Mouse (Mus musculus) left cerebral cortex, postnatal 14 days (tissue): ENCODE results near the gene Igdcc3. TPM values are rescaled to one million over a fixed set of nuclear protein-coding genes. Genes with fewer than 3 reads are reported as not detected.

Experiments used
- DNase-seq, 2 experiments: peaks; one replicate each; pipeline ENCODE4 v3.0.0; 2021 to 2022; ENCODE audit warnings: low spot score in 2 of 2, mixed read lengths in 1 of 2
- intact Hi-C: fragments of 180-260 bp; cut with DNase I; formaldehyde crosslinking; loops from one replicate; pipeline ENCODE4 v1.15.1; 2025
- total RNA-seq, 2 experiments: library from RNA; stranded (reverse); gene quantifications; 2 replicates each; pipeline ENCODE4 v1.2.3; 2021

Gene Igdcc3
- total RNA-seq, 2 experiments from 2014 or later: 2.8 to 3.8 TPM

DNA sequence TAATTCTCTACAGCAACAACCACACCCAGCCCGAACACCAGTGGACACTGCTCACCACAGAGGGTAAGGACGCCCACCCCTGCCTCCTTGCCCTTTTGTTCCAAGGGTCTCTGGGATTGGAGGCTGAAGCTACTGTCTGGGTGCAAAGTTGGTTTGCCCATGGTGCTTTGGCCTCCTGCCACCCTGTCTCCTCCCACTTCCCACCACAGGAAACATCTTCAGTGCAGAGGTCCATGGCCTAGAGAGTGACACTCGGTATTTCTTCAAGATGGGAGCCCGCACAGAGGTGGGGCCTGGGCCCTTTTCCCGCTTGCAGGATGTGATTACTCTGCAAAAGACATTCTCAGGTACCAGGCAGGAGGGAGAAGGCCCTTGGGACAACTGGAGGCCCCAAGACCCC is 9.3 kb upstream of the Igdcc3 start:
- intact Hi-C loops: loop anchor here (2.0 to 5.0 kb wide), 2 partner anchors 36 to 57 kb away; no protein-coding TSS in a partner anchor
- no peak for DNase-seq

DNA sequence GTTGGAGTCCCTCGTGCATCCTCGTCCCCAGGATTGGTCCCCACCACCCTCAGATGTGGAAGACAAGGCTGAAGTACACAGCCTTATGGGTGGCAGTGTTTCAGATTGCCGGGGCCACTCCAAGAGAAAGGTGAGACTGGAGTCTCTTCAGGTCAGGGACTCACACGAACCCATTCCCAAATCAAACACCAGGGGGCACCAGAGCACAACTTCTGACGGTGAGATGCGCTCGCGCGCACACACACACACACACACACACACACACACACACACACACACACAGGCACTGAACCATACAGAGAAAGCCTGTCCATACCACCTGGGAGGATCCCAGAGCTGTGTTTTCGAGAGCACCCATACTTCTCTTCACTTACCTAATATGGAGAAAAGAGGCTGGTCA is 7.2 kb upstream of the Igdcc3 start:
- peak; percentile 80 to 86 for DNase-seq
- intact Hi-C loops: loop anchor here (2.0 to 5.0 kb wide), 2 partner anchors 34 to 55 kb away; no protein-coding TSS in a partner anchor

DNA sequence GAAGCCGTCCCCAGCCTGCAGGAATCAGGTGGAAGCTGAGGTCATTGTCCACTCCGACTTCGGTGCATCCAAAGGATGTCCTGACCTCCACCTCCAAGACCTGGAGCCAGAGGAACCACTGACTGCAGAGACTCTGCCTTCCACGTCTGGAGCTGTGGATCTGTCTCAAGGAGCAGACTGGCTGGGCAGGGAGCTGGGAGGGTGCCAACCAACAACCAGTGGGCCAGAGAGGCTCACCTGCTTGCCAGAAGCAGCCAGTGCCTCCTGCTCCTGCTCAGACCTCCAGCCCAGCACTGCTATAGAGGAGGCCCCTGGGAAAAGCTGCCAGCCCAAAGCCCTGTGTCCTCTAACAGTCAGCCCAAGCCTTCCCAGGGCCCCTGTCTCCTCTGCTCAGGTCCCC is 5.9 kb upstream of the Igdcc3 start:
- intact Hi-C loops: no loop called here
- DNase-seq: no peak

DNA sequence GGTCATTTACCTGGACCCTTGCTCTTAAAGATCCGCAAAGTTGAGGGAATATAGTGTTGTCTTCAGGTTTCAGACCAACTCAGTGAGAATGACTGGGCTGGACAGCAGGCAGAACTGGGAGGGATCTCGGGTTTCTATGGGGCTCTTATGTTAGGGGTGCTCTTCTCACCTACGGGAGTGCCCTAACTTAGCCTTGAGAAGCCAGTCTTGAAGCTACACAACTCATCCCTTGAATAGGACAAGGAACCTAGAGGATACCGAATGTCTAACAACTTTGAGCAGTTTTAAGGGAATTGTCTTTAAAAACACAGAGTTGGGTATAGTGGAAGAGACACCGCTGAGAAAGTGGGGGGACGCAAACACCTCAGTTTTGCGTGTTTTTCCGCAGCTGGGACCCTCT is 498 bp upstream of the Igdcc3 start:
- no peak for DNase-seq
- intact Hi-C loops: loop anchor here (2.0 to 5.0 kb wide), 3 partner anchors 37 to 142 kb away; no protein-coding TSS in a partner anchor

DNA sequence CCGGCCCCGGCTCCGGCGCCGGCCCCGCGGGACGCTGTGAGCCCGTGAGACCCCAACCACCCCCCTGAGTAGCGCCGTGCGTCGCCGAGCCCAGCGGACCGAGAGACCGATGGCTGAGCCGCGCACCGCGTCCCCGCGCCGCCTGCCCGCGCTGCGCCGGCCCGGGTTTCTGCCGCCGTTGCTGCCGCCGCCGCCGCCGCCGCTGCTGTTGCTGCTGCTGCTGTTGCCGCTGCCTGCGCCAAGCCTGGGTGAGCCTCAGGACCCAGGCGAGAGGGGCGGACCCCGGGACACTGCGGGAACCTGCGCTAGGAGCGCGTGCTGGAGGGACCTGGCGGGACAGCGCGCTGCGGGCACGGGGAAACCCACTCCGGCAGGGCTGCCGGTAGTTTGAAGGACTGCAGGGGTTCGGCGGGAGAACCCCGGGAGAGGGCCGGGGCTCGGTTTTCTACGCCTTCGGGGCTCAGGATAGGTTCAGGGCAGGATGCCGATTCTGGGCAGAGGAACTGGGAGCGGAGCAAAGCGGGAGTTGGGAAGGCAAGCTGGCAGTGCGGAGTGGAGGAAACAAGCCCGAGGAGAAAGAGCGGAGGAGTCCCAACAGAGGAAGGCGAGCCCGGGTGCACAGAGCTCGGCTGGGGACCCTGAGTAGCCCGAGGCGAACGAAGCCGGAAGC is 452 bp downstream of the Igdcc3 start:
- intact Hi-C loops: loop anchor here (2.0 to 5.0 kb wide), 3 partner anchors 36 to 141 kb away; no protein-coding TSS in a partner anchor
- DNase-seq: peak in 1 of 2 experiments; percentile 47

DNA sequence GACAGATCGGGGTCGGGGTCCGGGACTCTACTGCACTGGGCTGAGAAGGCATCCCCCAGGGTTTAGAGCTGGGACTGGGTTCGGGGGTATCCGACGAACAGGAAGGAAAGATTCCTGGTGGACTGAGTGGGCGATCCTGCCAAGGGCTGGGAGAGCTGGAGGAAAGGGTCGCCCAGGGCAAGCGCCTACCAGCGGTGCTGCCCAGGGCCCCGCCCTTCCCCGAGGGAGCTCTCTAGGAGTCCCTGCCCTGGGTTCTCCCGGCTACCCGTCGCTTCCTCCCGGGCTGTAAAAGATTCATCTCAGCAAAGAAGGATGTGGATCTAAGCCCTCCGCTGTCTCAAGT is 958 bp downstream of the Igdcc3 start:
- intact Hi-C loops: loop anchor here (2.0 to 5.0 kb wide), 4 partner anchors 21 to 140 kb away; no protein-coding TSS in a partner anchor
- no peak for DNase-seq

DNA sequence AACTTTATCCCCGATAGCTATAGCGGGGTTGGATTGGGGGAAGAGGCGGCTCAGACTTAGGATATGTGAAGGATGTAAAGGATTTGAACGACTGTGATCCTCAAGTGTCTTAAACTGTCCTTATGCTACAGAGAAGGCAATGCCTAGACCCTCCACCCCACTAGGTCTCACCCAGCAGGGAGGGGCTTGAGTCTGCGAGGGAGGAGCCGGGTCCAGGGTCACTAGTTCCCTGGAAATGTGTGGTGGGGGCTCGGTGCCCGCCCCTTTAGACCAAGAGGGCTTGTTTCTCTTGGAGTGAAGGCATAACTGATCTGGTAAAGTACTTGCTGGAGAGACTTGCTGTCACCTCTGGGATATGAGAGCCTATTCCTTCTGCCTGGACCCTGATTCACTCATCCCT is 1.4 kb downstream of the Igdcc3 start:
- no peak for DNase-seq

DNA sequence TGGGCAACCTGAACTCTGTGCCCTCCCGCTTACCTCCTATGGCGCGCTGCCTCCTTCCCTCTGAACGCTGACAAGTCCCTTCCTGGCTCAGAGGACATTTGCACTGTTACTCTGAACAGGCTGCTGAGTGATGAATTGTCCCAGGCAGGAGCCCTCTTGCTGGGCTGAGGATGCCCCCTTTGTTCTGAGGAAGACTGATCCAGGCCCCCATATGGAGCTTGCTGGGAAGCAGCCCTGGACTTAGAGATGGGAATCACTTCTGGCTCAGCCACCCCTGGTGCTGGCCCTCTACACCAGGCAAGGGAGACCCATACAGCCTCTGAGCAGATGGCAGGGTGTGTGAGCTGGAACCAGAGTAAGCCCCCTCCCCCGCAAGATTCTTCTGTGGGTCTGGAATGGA is 5.0 kb downstream of the Igdcc3 start:
- DNase-seq: no peak
- intact Hi-C loops: no loop called here

More for the DNA sequence above, 1.4 kb downstream of the Igdcc3 start:
- intact Hi-C loops: loop anchor here (2.0 to 5.0 kb wide), 3 partner anchors 20 to 140 kb away; no protein-coding TSS in a partner anchor

DNA sequence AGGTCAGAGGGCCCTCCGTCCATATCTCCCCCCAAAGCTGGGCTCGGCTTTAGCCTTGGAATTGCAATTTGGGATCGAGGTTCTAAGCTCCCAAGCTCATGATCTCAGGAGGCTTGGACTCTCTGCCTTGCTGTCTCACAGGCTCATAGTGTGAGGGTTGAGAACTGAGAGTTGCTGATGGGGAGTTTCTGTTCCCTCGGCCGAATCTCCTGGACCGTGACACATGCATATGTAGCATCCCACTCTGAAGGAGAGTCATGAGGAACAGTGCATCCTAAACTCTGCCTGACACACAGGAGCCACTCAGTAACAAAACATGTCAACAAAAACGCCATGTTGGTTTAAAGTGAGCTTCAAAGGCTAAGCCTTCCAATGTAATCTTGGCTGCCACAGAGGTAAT is 7.5 kb downstream of the Igdcc3 start:
- DNase-seq: no peak
- intact Hi-C loops: no loop called here

DNA sequence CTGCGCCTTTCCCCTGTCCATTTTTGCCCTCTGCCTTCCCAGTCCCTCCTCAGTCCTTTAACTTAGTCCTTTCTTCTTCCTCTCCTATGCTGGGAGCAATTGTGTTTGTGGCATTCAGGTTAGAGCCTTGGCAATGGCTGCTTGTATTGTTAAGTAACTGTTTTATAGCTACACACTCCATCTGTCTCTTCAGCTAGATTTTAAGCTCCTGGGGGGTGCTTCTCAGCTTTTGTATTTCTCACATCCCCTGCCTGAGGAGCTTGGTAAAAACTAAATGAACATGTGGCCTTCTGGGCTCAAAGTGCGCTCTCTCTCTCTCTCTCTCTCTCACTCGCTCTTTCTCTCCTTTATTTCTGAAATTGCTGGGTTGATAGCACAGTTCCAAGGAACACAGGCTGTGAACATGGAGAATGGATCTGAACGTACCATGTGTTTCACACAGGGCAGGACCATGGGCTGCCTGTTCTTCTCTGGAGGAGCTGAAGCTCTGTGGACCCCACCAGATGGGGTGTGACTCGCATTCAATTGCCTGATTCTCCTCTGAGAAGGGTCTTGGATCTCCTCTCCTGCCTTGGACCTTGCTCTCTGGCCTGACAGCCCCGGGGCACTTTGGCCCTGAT is 11.8 kb downstream of the Igdcc3 start:
- intact Hi-C loops: no loop called here
- DNase-seq: no peak

DNA sequence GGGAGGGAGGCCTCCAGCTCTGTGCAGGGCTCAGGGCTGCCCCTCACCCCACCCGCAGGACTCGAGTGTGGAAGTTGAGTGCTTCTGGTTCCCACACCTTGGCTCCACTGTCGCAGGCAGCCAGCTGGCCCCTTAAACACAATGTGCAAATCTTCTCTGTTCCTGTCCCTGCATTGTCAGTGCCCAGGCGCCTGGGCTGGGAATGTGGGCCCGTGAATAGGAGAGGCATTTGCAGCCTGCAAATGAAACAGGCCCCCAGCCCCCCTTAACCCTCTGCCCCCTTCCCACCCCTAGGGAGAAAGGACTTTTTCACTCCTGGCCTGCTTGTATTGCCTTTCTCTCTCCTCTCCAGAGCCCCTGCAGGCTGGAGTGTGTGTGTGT is 12.3 kb downstream of the Igdcc3 start:
- intact Hi-C loops: no loop called here

DNA sequence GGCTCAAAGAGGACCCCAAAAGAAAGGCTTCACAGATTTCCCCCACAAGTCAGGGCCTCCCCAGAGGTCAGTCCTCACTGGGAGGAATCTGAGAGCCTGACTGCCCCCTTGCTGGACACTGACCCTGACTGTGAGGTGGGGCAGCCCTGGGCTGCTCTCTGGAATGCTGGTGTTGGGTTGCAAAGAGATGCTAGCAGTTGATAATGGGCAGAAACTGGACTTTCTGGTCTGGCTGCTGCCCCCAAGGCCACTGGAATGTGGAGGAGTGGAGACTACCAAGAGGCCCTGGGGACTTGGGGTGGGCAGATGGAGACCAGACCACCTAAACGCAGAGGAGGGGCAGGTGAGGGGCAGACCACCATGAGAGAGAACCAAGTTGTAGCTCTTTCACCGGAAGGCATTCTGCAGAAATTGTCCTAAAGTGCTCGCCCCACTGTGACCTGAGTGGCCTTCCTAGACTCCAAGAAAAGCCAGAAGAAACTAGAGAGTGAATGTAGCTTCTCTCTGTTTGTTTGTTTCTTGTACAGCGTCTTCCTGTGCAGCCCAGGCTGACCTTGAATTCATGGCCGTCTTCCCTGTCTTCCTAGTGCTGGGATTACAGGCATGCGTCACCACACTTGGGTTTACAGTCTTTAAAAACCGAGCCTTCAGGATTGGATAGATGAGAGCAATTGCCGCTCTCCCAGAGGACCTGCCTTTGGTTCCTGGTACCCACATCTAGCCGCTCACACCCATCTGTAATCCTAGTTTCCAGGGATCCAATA is 13.9 kb downstream of the Igdcc3 start:
- DNase-seq: no peak
- intact Hi-C loops: no loop called here

More for the DNA sequence above, 12.3 kb downstream of the Igdcc3 start:
- DNase-seq: no peak

DNA sequence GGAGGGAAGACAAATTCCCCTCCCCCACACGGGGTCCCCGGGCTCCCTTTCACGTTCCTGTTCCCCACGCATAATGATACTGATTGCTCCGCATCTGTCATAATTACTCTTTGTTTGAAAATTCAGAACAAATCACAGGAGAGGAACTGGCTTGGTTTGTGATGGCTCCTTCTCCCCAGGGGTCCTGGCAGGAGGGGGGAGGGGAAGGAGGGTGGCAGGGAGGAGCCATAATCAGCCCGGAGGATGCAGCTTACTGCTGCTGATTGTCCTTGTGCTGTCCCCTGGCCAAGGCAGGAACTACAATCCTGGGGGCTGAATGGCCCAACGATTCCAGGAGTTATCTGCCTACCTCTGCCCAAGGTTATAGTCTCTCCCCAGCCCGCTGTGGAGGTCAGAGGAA is 15.6 kb downstream of the Igdcc3 start:
- intact Hi-C loops: no loop called here
- DNase-seq: no peak

DNA sequence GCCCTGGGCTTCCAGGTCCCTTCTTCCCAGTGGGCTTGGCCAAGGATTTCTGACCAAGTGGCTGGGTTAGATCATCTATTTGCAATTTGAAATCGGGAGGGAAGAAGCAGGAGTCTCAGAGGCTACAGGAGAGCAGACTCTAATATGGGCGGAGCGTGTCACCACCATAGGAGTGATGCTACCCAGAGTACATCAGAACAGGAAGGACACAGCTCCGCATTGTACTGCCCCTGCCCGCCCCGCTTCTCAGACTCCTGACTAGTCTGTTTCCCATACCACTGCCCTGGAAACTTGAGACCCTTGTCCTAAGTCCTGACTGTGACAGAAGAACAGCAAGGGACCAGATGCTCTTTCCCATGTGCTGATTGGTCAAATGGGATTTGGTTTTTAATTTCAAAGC is 16.6 kb downstream of the Igdcc3 start:
- no peak for DNase-seq
- intact Hi-C loops: no loop called here

DNA sequence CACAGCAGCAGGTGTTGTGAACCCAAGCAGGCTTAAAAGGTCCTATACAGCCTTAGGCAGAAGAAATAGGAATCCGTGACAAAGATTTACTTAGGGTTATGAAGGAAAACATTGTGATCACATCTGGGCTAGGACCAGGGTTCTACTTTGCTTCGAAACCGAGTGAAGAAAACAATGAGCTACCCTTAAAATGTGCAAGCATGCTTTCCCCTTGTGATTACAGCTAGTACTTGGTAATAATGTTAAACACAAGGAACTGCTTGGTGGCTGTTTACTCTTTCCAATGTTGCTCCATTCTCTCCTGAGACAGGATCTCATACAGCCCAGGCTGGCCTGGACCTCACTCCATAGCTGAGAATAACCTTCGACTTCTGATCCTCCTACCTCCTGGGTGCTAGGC is 20.2 kb downstream of the Igdcc3 start:
- intact Hi-C loops: no loop called here
- DNase-seq: no peak

DNA sequence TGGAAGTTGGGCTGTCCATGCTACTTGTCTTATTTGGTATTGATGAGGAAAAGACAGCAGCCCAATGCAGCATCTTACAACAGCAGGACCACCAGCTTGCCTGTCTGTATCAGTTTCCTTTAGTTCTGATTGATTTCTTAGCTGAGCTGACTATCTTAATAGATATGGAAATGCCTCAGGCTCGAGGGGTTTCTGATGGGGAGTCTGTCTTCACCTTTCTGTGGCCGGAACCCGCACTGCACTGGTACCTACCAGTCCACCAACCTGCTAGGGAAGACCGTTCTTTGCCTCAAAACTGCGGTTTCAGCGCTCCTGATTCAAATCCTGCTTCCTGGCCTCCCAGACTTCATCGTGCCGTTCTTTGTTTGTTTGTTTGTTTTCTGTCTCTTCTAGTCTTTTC is 20.9 kb downstream of the Igdcc3 start:
- no peak for DNase-seq
- intact Hi-C loops: loop anchor here (2.0 kb wide), 1 partner anchor 19 kb away; no protein-coding TSS in a partner anchor

DNA sequence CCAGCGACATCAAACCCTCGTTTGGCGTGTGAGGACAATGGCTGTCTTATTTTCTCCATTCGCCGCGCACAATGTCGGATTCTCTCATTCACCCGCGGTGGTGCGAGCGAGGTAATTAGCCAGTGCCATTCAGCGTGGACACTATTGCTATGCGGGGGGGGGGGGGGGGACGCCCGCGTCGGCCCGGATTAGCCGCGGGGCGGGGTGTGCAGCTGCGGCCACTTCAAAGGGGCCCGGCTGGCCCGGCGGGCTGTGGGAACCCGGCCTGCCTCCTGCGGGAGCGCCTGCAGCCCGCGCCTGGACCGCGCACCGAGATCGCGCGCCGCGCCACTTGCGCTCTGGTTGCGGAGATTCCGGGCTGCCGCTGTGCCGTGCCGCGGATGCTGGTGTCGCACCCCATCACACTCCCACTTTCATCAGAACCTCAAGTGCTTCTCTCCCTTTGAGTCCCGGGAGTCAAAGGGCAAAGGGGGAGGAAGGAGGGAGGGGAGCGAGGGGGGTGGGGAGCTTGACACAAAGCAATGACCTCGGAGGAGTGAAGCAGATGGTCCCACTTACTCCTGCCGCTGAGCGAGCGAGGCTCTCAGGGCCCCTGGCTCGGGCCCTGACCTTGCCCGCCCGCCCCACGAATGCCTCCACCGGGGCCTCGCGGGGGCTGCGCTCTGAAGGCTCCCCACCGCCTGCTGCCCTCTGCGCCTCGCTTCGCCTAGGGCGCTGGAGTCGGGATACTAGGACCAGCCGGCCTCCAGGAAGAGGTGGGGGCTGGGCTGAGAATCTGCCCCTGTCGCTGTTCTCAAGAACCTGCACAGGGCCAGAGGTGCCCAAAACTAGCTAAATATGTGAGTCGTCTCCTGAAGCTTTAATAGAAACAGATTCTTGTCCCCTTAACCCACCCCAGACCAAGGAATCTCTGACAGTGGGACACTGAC is 22.0 kb downstream of the Igdcc3 start:
- DNase-seq: peak in 1 of 2 experiments; percentile 45
- intact Hi-C loops: loop anchor here (2.0 kb wide), 1 partner anchor 20 kb away; no protein-coding TSS in a partner anchor

DNA sequence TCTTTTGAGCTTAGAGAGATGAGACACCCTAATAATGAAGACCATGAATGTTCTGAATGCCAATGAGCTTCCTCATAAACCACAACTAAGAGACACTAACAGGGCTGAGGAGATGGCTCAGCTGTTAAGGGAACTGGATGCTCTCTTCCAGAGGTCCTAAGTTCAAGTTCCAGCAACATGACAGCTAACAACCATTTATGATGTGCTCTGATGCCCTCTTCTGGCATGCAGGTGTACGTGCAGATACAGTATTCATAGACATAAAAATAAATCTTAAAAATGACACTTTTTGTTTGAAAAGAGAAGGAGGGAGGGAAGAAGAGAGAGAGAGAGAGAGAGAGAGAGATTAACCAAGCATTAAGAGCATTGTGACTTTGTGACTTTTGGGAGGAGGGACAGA is 23.9 kb downstream of the Igdcc3 start:
- intact Hi-C loops: loop anchor here (5.0 kb wide), 1 partner anchor 33 kb away; no protein-coding TSS in a partner anchor
- DNase-seq: no peak

DNA sequence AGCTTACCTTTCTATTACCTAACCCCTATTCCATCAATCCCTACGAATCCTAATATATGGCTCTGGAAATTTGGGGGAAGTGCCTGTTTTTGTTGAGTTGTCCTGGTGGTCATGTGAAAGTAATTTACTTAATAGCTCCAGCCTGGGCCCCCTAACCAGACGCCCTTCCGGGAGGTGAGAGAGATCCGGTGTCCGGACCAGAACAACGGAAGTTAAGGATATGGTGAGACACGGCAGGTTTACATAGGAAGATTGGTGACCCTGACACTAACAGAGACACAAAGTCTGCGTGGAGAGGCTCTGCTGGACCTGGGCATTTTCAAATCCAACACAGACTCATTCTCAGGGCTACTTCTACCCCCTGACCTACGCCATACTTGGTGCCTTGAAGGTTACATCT is 25.4 kb downstream of the Igdcc3 start:
- DNase-seq: no peak
- intact Hi-C loops: loop anchor here (5.0 kb wide), 1 partner anchor 34 kb away; no protein-coding TSS in a partner anchor
